Mouse (Mus musculus) layer of hippocampus, postnatal 10 days (tissue): ENCODE measurements around the gene Ddt. TPM values are rescaled to one million over a fixed set of nuclear protein-coding genes. Genes with fewer than 3 reads are reported as not detected.
"Not testable (repeated sequence)": the region's sequence is repeated elsewhere in the genome, so short reads cannot be mapped to it uniquely, and the experiment has no call there.

ENCODE experiments used
- DNase-seq, 2 experiments: peaks; one replicate each; pipeline ENCODE4 v3.0.0; 2021; ENCODE audit warnings: low spot score in 2 of 2
- total RNA-seq, 2 experiments: library from RNA; stranded (reverse); gene quantifications; 2 replicates each; pipeline ENCODE4 v1.2.3; 2021

Ddt gene
- total RNA-seq, 2 experiments from 2014 or later: 34.4 to 34.8 TPM

- DNase-seq: no peak
Observed at GRCm38 (mm10) chr10:75774587-75774986, 1.4 kb upstream of the Ddt start.

- no peak for DNase-seq
Observed at GRCm38 (mm10) chr10:75774102-75774501, 888 bp upstream of the Ddt start.

- DNase-seq: not testable (repeated sequence)
Observed at GRCm38 (mm10) chr10:75767756-75768155, 5.5 kb downstream of the Ddt start.

- DNase-seq: no peak
Observed at GRCm38 (mm10) chr10:75766856-75767255, 6.4 kb downstream of the Ddt start.

GRCm38 (mm10) chr10:75764519-75765473 lies 8.4 kb downstream of the Ddt start:
- peak; percentile 69 to 74 for DNase-seq

GRCm38 (mm10) chr10:75763682-75764518 lies 9.3 kb downstream of the Ddt start, which contains the start of gene Cabin1:
Cabin1 (minus strand) TSS chr10:75764341.
- DNase-seq: peak; percentile 98

- DNase-seq: no peak
Observed at GRCm38 (mm10) chr10:75762413-75762812, 10.8 kb downstream of the Ddt start.

GRCm38 (mm10) chr10:75760311-75760710 lies 12.9 kb downstream of the Ddt start:
- DNase-seq: no peak

GRCm38 (mm10) chr10:75756719-75757118 lies 16.5 kb downstream of the Ddt start:
- no peak for DNase-seq

GRCm38 (mm10) chr10:75744017-75744416 lies 29.2 kb downstream of the Ddt start:
- peak; percentile 88 to 90 for DNase-seq

GRCm38 (mm10) chr10:75743369-75743768 lies 29.8 kb downstream of the Ddt start:
- DNase-seq: peak in 1 of 2 experiments; percentile 43

GRCm38 (mm10) chr10:75740866-75741265 lies 32.3 kb downstream of the Ddt start:
- DNase-seq: no peak

- DNase-seq: no peak
Observed at GRCm38 (mm10) chr10:75725449-75725848, 47.8 kb downstream of the Ddt start.

Other genes with a start within 250 kb of the Ddt start
- 10 to 100 TPM; 24.0 to 24.7 TPM for gene Lrrc75b, start 213.1 kb downstream of the Ddt start, total RNA-seq
- gene Ggt1, start 211.8 kb downstream of the Ddt start, total RNA-seq: 1 to 10 TPM; 2.7 to 3.7 TPM
- 1 to 10 TPM; 2.6 to 2.9 TPM for gene Ggt5, start 184.1 kb downstream of the Ddt start, total RNA-seq
- 1 to 10 TPM; 1.6 to 2.8 TPM for gene Susd2, start 129.4 kb downstream of the Ddt start, total RNA-seq
- 10 to 100 TPM; 72.5 to 96.4 TPM for gene Cabin1, start 9.1 kb downstream of the Ddt start, total RNA-seq
- not detected for gene Gm20441, start 7.5 kb upstream of the Ddt start, total RNA-seq
- gene Gstt3, start 8.0 kb upstream of the Ddt start, total RNA-seq: under 1 TPM; 0.96 to 0.98 TPM
- 1 to 10 TPM; 2.8 to 5.2 TPM for gene Gstt1, start 25.2 kb upstream of the Ddt start, total RNA-seq
- not detected for gene Gstt4, start 49.1 kb upstream of the Ddt start, total RNA-seq
- 1 to 10 TPM; 5.0 to 6.1 TPM for gene Gstt2, start 64.0 kb upstream of the Ddt start, total RNA-seq
- 100 to 1,000 TPM; 674 to 738 TPM for gene Mif, start 86.8 kb upstream of the Ddt start, total RNA-seq
- gene Derl3, start 120.0 kb upstream of the Ddt start, total RNA-seq: 1 to 10 TPM in 1 of 2 experiments, not detected in 1; 1.7 TPM
- 10 to 100 TPM; 99.2 to 99.3 TPM for gene Smarcb1, start 148.2 kb upstream of the Ddt start, total RNA-seq
- 100 to 1,000 TPM; 185 to 218 TPM for gene Chchd10, start 159.7 kb upstream of the Ddt start, total RNA-seq
- gene Mmp11, start 163.1 kb upstream of the Ddt start, total RNA-seq: 1 to 10 TPM; 2.0 to 4.1 TPM
- gene Gm867, start 167.3 kb upstream of the Ddt start, total RNA-seq: under 1 TPM; 0.71 to 0.83 TPM
- not detected for gene Vpreb3, start 169.6 kb upstream of the Ddt start, total RNA-seq
- gene Gm5134, start 181.1 kb upstream of the Ddt start, total RNA-seq: not detected